Mouse (Mus musculus): ENCODE measurements at regions not wholly inside any gene's neighbourhood (a gene's known extent, or its start where the extent isn't known, plus 50 kb on each side); places are given as distances from the start of the nearest gene placed in this dataset.

GRCm38 (mm10) chr9:83258476-83258875, 112.0 kb upstream of the Hmgn3 start:
- Histone ChIP-seq H3K4me1 (no peaks in the 10 kb centered on the region), H3K4me3 (no peak overlapping the region), H3K9me3 (no peaks in the 10 kb centered on the region), H3K27ac (no peak overlapping the region), H3K27me3 (ENCODE audit: insufficient read depth, poor library complexity, severe bottlenecking) (no peaks in the 10 kb centered on the region), H3K36me3 (no peaks in the 10 kb centered on the region)
- 78% methylated on average over 3 of the region's 3 CpGs for WGBS
- no peak for DNase-seq (ENCODE audit: low spot score)

GRCm38 (mm10) chr9:83254356-83254755, 107.9 kb upstream of the Hmgn3 start:
- Histone ChIP-seq H3K27me3 (ENCODE audit: insufficient read depth, poor library complexity, severe bottlenecking) (no peaks in the 10 kb centered on the region), H3K4me3 (no peak overlapping the region), H3K36me3 (no peaks in the 10 kb centered on the region), H3K27ac (no peak overlapping the region), H3K9me3 (no peaks in the 10 kb centered on the region), H3K4me1 (no peaks in the 10 kb centered on the region)
- 82% methylated on average over 6 of the region's 6 CpGs for WGBS
- no peak for DNase-seq (ENCODE audit: low spot score)

- H3K36me3 ChIP-seq = no peaks in the 10 kb centered on the region
- DNase-seq (ENCODE audit: low spot score) = no peak
- H3K27me3 ChIP-seq (ENCODE audit: insufficient read depth, poor library complexity, severe bottlenecking) = no peaks in the 10 kb centered on the region
- H3K27ac ChIP-seq = no peak overlapping the region
- no peaks in the 10 kb centered on the region for H3K9me3 ChIP-seq
- H3K4me3 ChIP-seq = no peak overlapping the region
- no peaks in the 10 kb centered on the region for H3K4me1 ChIP-seq
- WGBS = 87% methylated on average over 11 of the region's 11 CpGs
Observed at GRCm38 (mm10) chr9:83253789-83254188, 107.3 kb upstream of the Hmgn3 start.

- WGBS = 74% methylated on average over 5 of the region's 5 CpGs
- Histone ChIP-seq H3K4me3 (no peak overlapping the region), H3K36me3 (no peaks in the 10 kb centered on the region), H3K4me1 (no peaks in the 10 kb centered on the region), H3K27ac (no peak overlapping the region), H3K27me3 (ENCODE audit: insufficient read depth, poor library complexity, severe bottlenecking) (no peaks in the 10 kb centered on the region), H3K9me3 (no peaks in the 10 kb centered on the region)
- DNase-seq (ENCODE audit: low spot score) = no peak
Observed at GRCm38 (mm10) chr9:83251793-83252192, 105.3 kb upstream of the Hmgn3 start.

- H3K9me3 ChIP-seq = no peaks in the 10 kb centered on the region
- no peaks in the 10 kb centered on the region for H3K36me3 ChIP-seq
- H3K27me3 ChIP-seq (ENCODE audit: insufficient read depth, poor library complexity, severe bottlenecking) = no peaks in the 10 kb centered on the region
- WGBS = 94% methylated on average over 5 of the region's 5 CpGs
- H3K4me3 ChIP-seq = no peak overlapping the region
- no peaks in the 10 kb centered on the region for H3K4me1 ChIP-seq
- H3K27ac ChIP-seq = no peak overlapping the region
- no peak for DNase-seq (ENCODE audit: low spot score)
Observed at GRCm38 (mm10) chr9:83249871-83250270, 103.4 kb upstream of the Hmgn3 start.

GRCm38 (mm10) chr9:83248164-83248730, 101.8 kb upstream of the Hmgn3 start:
- DNase-seq (ENCODE audit: low spot score) = no peak
- Histone ChIP-seq H3K27me3 (ENCODE audit: insufficient read depth, poor library complexity, severe bottlenecking) (no peaks in the 10 kb centered on the region), H3K4me1 (no peaks in the 10 kb centered on the region), H3K27ac (no peak overlapping the region), H3K36me3 (no peaks in the 10 kb centered on the region), H3K4me3 (no peak overlapping the region), H3K9me3 (no peaks in the 10 kb centered on the region)
- 89% methylated on average over 2 of the region's 2 CpGs for WGBS

GRCm38 (mm10) chr9:83247066-83247668, 100.7 kb upstream of the Hmgn3 start:
- no peak for DNase-seq (ENCODE audit: low spot score)
- H3K27me3 ChIP-seq (ENCODE audit: insufficient read depth, poor library complexity, severe bottlenecking) = no peaks in the 10 kb centered on the region
- H3K27ac ChIP-seq = no peak overlapping the region
- H3K4me3 ChIP-seq = no peak overlapping the region
- 68% methylated on average over 12 of the region's 12 CpGs for WGBS
- H3K4me1 ChIP-seq = no peaks in the 10 kb centered on the region
- H3K9me3 ChIP-seq = no peaks in the 10 kb centered on the region
- H3K36me3 ChIP-seq = no peaks in the 10 kb centered on the region

- H3K36me3 ChIP-seq = no peaks in the 10 kb centered on the region
- WGBS = 82% methylated on average over 4 of the region's 4 CpGs
- H3K9me3 ChIP-seq = no peaks in the 10 kb centered on the region
- no peaks in the 10 kb centered on the region for H3K4me1 ChIP-seq
- no peaks in the 10 kb centered on the region for H3K27me3 ChIP-seq (ENCODE audit: insufficient read depth, poor library complexity, severe bottlenecking)
- H3K27ac ChIP-seq = no peak overlapping the region
- H3K4me3 ChIP-seq = no peak overlapping the region
- DNase-seq (ENCODE audit: low spot score) = no peak
Observed at GRCm38 (mm10) chr9:83241119-83241518, 94.6 kb upstream of the Hmgn3 start.

- H3K36me3 ChIP-seq = no peaks in the 10 kb centered on the region
- no peak overlapping the region for H3K4me3 ChIP-seq
- WGBS = 77% methylated on average over 10 of the region's 10 CpGs
- H3K27me3 ChIP-seq (ENCODE audit: insufficient read depth, poor library complexity, severe bottlenecking) = no peaks in the 10 kb centered on the region
- H3K27ac ChIP-seq = no peak overlapping the region
- no peaks in the 10 kb centered on the region for H3K4me1 ChIP-seq
- no peaks in the 10 kb centered on the region for H3K9me3 ChIP-seq
- DNase-seq (ENCODE audit: low spot score) = no peak
Observed at GRCm38 (mm10) chr9:83239097-83239496, 92.6 kb upstream of the Hmgn3 start.

- no peaks in the 10 kb centered on the region for H3K4me1 ChIP-seq
- no peaks in the 10 kb centered on the region for H3K27me3 ChIP-seq (ENCODE audit: insufficient read depth, poor library complexity, severe bottlenecking)
- H3K4me3 ChIP-seq = no peak overlapping the region
- no peaks in the 10 kb centered on the region for H3K9me3 ChIP-seq
- H3K27ac ChIP-seq = no peak overlapping the region
- no peak for DNase-seq (ENCODE audit: low spot score)
- no peaks in the 10 kb centered on the region for H3K36me3 ChIP-seq
Observed at GRCm38 (mm10) chr9:83221866-83222265, 75.4 kb upstream of the Hmgn3 start.

GRCm38 (mm10) chr9:83202583-83202982, 56.1 kb upstream of the Hmgn3 start:
- no peak overlapping the region for H3K4me3 ChIP-seq
- no peaks in the 10 kb centered on the region for H3K36me3 ChIP-seq
- H3K9me3 ChIP-seq = no peaks in the 10 kb centered on the region
- DNase-seq (ENCODE audit: low spot score) = no peak
- H3K27ac ChIP-seq = no peak overlapping the region
- 85% methylated on average over 5 of the region's 5 CpGs for WGBS
- H3K27me3 ChIP-seq (ENCODE audit: insufficient read depth, poor library complexity, severe bottlenecking) = no peaks in the 10 kb centered on the region
- H3K4me1 ChIP-seq = no peaks in the 10 kb centered on the region

- Histone ChIP-seq H3K4me3 (no peak overlapping the region), H3K9me3 (no peaks in the 10 kb centered on the region), H3K27ac (no peak overlapping the region), H3K4me1 (no peaks in the 10 kb centered on the region), H3K36me3 (no peaks in the 10 kb centered on the region), H3K27me3 (ENCODE audit: insufficient read depth, poor library complexity, severe bottlenecking) (no peaks in the 10 kb centered on the region)
- WGBS = 83% methylated on average over 3 of the region's 3 CpGs
- no peak for DNase-seq (ENCODE audit: low spot score)
Observed at GRCm38 (mm10) chr9:83199771-83200170, 53.3 kb upstream of the Hmgn3 start.

GRCm38 (mm10) chr9:83199176-83199575, 52.7 kb upstream of the Hmgn3 start:
- 72% methylated on average over 3 of the region's 3 CpGs for WGBS
- DNase-seq (ENCODE audit: low spot score) = no peak

GRCm38 (mm10) chr9:83197013-83197412, 50.5 kb upstream of the Hmgn3 start:
- no peak for DNase-seq (ENCODE audit: low spot score)
- Histone ChIP-seq H3K27ac (no peak overlapping the region), H3K9me3 (no peaks in the 10 kb centered on the region), H3K4me1 (no peaks in the 10 kb centered on the region), H3K36me3 (no peaks in the 10 kb centered on the region), H3K4me3 (no peak overlapping the region), H3K27me3 (ENCODE audit: insufficient read depth, poor library complexity, severe bottlenecking) (no peaks in the 10 kb centered on the region)
- WGBS = 67% methylated on average over 5 of the region's 5 CpGs

More at GRCm38 (mm10) chr9:83199176-83199575, 52.7 kb upstream of the Hmgn3 start:
- no peak overlapping the region for H3K27ac ChIP-seq
- H3K9me3 ChIP-seq = no peaks in the 10 kb centered on the region
- H3K4me1 ChIP-seq = no peaks in the 10 kb centered on the region
- H3K36me3 ChIP-seq = no peaks in the 10 kb centered on the region
- H3K27me3 ChIP-seq (ENCODE audit: insufficient read depth, poor library complexity, severe bottlenecking) = no peaks in the 10 kb centered on the region
- no peak overlapping the region for H3K4me3 ChIP-seq

All from heart, embryonic 10.5 days (tissue).